Mouse (Mus musculus) limb, embryonic 13.5 days (tissue): ENCODE results near the gene Rgs6. TPM values are rescaled to one million over a fixed set of nuclear protein-coding genes. Genes with fewer than 3 reads are reported as not detected.

Experiments
- ATAC-seq: fragments of 200-750 bp; cut with Nextera tagmentation; 2 replicates; pipeline ENCODE4 v1.8.0; 2017; ENCODE audit warnings: low read depth, moderate number of reproducible peaks, moderate TSS enrichment; ENCODE audit not compliant: low FRiP score
- H3K27ac ChIP-seq: fragments of 300-500 bp; sonication (generic); 2 replicates; pipeline ENCODE4 v1.5.1; 2015; ENCODE audit warnings: inconsistent platforms, mild to moderate bottlenecking, moderate library complexity
- H3K27me3 ChIP-seq: fragments of 300-500 bp; sonication (generic); 2 replicates; pipeline ENCODE4 v1.6.1; 2015; ENCODE audit warnings: mild to moderate bottlenecking, inconsistent platforms
- H3K36me3 ChIP-seq: fragments of 300-500 bp; sonication (generic); 2 replicates; pipeline ENCODE4 v1.6.1; 2015; ENCODE audit warnings: inconsistent platforms, mild to moderate bottlenecking, moderate library complexity
- H3K4me1 ChIP-seq: fragments of 300-500 bp; sonication (generic); 2 replicates; pipeline ENCODE4 v1.6.1; 2015; ENCODE audit warnings: inconsistent platforms
- H3K4me2 ChIP-seq: fragments of 300-500 bp; sonication (generic); replicated peaks from 2 replicates; pipeline ENCODE4 v1.6.1; 2015; ENCODE audit warnings: inconsistent platforms, mild to moderate bottlenecking, moderate library complexity
- H3K4me3 ChIP-seq: fragments of 300-500 bp; sonication (generic); 2 replicates; pipeline ENCODE4 v1.5.1; 2015; ENCODE audit warnings: moderate library complexity, mild to moderate bottlenecking, inconsistent platforms
- H3K9ac ChIP-seq: fragments of 300-500 bp; sonication (generic); 2 replicates; pipeline ENCODE4 v1.6.1; 2015; ENCODE audit warnings: mild to moderate bottlenecking, inconsistent platforms
- H3K9me3 ChIP-seq: fragments of 300-500 bp; sonication (generic); 2 replicates; pipeline ENCODE4 v1.6.1; 2016; ENCODE audit warnings: inconsistent platforms
- WGBS: fragments of 180-500 bp; shearing (Covaris S2); methylation state at CpG from one replicate; pipeline ENCODE4 v1.1.7; 2015; 5-methylcytosine and 5-hydroxymethylcytosine counted together
- polyA plus RNA-seq: library from polyadenylated mRNA; unstranded; fragments of >200 nt; fragmentation: Nextera tagmentation; extraction: Ambion mirVana; gene quantifications from 2 replicates; pipeline ENCODE4 v1.2.1, GENCODE M21; 2015

The Rgs6 gene
- polyA plus RNA-seq, 1 experiment from 2014 or later, result 2.6 TPM

DNA sequence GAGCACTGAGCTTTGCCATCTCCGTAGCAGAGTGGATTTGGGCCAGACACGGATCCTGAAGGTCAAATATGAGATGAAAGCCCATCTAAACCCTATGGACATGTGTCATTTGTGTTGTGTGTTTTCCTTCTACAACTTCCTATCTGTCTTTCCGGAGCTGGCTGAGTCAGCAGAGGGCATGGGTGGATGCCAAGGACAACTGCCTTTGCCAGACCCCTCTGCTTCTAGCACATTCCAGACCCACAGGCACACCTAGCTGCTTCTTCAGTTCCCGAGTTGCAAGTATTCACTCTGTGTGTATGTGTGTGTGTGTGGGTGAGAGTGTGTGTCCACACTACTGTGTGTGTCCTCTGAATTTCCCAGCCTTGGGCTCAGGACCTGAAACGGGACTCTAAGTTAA, 547.9 kb downstream of the Rgs6 start:
- WGBS, result 87% methylated on average over 5 of the region's 5 CpGs
- Histone ChIP-seq H3K27me3 (no peaks in the 10 kb centered on the region), H3K27ac (no peak overlapping the region), H3K9ac (no peak overlapping the region), H3K4me3 (no peak overlapping the region), H3K4me1 (peaks cover 18% of the 10 kb centered on the region), H3K36me3 (no peaks in the 10 kb centered on the region), H3K4me2 (no peak overlapping the region), H3K9me3 (no peaks in the 10 kb centered on the region)
- no peak for ATAC-seq

DNA sequence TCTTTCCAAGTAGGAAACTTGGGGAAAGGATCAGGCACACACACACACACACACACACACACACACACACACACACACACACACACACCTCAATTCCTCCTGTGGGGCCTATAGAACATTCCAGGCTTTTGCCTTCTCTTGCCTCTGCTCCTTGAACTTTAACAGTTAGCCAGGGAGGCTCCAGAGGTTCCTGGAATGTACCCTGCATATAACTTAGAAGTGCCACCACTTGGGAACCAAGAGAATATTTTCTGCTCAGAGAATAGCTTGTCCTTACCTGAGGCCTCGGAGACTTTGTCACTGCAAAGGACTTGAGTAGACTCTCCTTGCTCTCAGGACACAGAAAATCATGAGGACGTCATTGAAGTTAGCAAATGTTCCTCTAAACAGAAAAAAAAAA, 548.4 kb downstream of the Rgs6 start:
- H3K9me3 ChIP-seq, result no peaks in the 10 kb centered on the region
- H3K27ac ChIP-seq, result no peak overlapping the region
- no peak for ATAC-seq
- 75% methylated on average over 2 of the region's 2 CpGs for WGBS
- H3K9ac ChIP-seq, result no peak overlapping the region
- peaks cover 18% of the 10 kb centered on the region for H3K4me1 ChIP-seq
- no peak overlapping the region for H3K4me2 ChIP-seq
- H3K4me3 ChIP-seq, result no peak overlapping the region
- H3K27me3 ChIP-seq, result no peaks in the 10 kb centered on the region
- no peaks in the 10 kb centered on the region for H3K36me3 ChIP-seq

DNA sequence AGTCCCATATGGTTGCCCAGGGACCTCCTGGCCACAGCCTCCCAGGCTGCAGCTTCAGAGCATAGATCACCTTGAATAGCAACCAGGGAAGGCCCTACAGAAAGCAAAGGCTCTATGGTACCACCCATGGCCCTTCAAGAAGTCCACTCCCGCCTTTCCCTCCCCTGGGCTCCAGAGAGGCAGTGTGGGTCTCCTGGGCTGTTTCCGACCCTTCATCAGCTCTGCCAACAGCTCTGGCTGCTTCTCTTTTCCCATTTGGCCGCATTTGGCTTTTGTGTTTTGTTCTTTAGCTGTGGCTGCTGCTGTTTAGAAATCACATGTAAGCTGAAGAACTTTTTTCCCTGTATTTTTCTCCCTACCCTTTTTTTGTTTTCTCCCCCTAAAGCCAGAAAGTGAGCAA, 548.9 kb downstream of the Rgs6 start:
- no peak overlapping the region for H3K4me3 ChIP-seq
- no peak overlapping the region for H3K9ac ChIP-seq
- no peak overlapping the region for H3K27ac ChIP-seq
- H3K27me3 ChIP-seq, result no peaks in the 10 kb centered on the region
- no peak for ATAC-seq
- H3K9me3 ChIP-seq, result no peaks in the 10 kb centered on the region
- peaks cover 18% of the 10 kb centered on the region for H3K4me1 ChIP-seq
- no peak overlapping the region for H3K4me2 ChIP-seq
- 76% methylated on average over 3 of the region's 3 CpGs for WGBS
- no peaks in the 10 kb centered on the region for H3K36me3 ChIP-seq

DNA sequence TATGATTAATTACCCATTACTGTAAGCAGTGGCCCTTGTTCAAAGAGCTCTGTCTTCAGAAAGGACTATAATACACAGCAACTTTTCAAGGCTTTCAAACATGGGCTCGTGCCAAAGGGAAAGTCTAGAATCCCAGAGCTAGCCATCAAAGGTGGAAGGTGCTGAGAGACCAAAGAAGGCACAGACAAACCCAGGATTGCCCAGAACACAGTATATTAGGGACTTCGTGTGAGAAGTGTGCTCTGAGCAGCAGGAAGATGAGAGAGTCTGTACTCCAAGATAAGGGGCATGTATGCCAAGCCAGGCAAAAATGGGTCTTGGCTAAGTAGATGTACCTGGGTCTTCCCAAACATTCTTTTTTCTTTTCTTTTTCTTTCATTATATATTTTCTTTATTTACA, 553.1 kb downstream of the Rgs6 start:
- Histone ChIP-seq H3K36me3 (no peaks in the 10 kb centered on the region), H3K27me3 (no peaks in the 10 kb centered on the region), H3K4me2 (no peak overlapping the region), H3K9ac (no peak overlapping the region), H3K27ac (no peak overlapping the region), H3K4me3 (no peak overlapping the region), H3K9me3 (no peaks in the 10 kb centered on the region), H3K4me1 (peaks cover 12% of the 10 kb centered on the region)
- 65% methylated on average over 2 of the region's 2 CpGs for WGBS
- no peak for ATAC-seq

DNA sequence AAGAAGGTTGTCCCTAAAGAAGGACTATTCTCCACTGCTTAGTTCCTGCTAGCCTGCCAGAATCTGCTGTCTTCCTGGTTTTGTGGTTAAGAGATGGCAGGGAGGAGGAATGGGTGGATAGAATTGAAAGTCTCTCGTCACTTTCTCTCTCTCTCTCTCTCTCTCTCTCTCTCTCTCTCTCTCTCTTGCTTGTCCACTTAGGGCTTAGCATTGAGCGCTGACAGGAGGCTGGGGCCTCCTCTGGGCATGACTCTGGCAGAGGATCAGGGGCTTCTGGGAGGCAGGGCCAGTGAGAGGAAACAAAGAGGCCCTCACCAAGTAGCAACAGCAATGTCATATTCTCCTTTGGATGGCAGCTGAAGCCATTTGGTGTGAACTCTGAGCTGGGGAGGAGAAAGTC, 554.4 kb downstream of the Rgs6 start:
- 58% methylated on average over 2 of the region's 2 CpGs for WGBS
- no peak overlapping the region for H3K9ac ChIP-seq
- no peak for ATAC-seq
- peaks cover 10% of the 10 kb centered on the region; the same call in 1 of the 2 replicates for H3K4me1 ChIP-seq
- no peaks in the 10 kb centered on the region for H3K9me3 ChIP-seq
- no peaks in the 10 kb centered on the region for H3K36me3 ChIP-seq
- no peaks in the 10 kb centered on the region for H3K27me3 ChIP-seq
- no peak overlapping the region for H3K4me2 ChIP-seq
- H3K4me3 ChIP-seq, result no peak overlapping the region
- no peak overlapping the region for H3K27ac ChIP-seq

DNA sequence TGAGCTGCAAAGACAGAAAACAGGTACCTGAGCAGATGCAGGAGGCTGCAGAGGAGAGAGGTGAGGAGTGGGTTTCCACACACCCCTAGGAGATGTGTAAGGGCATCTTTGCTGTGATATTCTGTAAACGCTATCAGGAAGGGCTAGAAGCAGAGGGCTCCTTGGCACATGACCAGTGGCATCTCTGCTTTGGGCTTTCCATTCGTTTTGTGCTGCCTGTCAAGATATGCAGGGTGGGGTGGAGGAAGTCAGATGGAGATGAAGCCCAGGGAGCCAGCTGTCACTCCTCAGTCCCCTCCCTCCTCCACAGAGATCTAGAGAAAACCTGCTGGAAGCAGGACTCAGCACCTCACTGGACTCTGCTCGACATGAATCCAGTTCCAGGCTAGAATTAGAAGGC, 555.0 kb downstream of the Rgs6 start:
- 44% methylated on average over 3 of the region's 3 CpGs for WGBS
- 0 out of 2 replicates have a peak, but pooled peaks cover 6% of the 10 kb centered on the region for H3K4me1 ChIP-seq
- ATAC-seq, result no peak

DNA sequence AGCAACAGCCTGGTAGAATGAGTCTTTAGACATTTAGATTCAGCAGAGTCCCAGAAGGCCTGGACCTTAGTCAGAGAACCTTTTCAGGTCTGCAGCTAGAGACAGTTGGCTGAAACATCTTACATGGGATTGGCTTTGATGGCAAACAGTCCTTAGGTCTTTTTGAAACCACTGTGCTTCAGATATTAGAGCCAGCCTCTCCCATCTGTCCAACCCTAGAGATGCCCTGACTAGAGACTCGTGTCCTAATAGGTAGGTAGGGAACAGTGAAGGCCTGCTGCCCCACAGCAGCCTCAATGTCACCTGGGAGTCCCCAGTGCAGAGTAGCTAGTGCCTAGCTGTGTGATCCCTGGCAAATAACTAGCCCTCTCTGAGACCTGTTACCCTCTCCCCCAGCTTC, 555.5 kb downstream of the Rgs6 start:
- Histone ChIP-seq H3K36me3 (no peaks in the 10 kb centered on the region), H3K9me3 (no peaks in the 10 kb centered on the region), H3K4me2 (no peak overlapping the region), H3K9ac (no peak overlapping the region), H3K27me3 (no peaks in the 10 kb centered on the region), H3K27ac (no peak overlapping the region), H3K4me3 (no peak overlapping the region), H3K4me1 (0 out of 2 replicates have a peak, but pooled peaks cover 6% of the 10 kb centered on the region)
- 82% methylated on average over 1 of the region's 1 CpGs for WGBS
- ATAC-seq, result no peak

More for the DNA sequence above, 555.0 kb downstream of the Rgs6 start:
- Histone ChIP-seq H3K9ac (no peak overlapping the region), H3K4me2 (no peak overlapping the region), H3K4me3 (no peak overlapping the region), H3K36me3 (no peaks in the 10 kb centered on the region), H3K9me3 (no peaks in the 10 kb centered on the region), H3K27me3 (no peaks in the 10 kb centered on the region), H3K27ac (no peak overlapping the region)

DNA sequence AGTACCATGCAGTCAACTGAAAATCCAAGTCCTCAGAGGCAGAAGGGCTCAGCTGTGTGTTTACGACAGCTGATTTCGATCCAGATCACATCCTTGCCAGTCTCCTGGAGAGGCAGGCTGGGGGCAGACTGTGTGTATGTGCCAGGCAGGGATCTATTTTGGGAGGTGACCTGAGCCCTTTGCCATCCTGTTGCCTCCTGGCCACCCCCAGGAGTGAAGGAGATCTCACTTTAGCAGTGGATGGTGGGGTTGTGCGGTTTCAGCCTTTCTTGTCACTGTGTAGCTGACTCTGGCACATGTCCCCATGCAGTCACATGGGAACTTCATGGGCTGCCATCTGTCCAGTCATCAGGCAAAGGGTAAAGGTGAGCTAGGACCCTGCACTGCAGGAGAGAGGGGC, 557.0 kb downstream of the Rgs6 start:
- H3K27ac ChIP-seq, result no peak overlapping the region
- WGBS, result 75% methylated on average over 3 of the region's 3 CpGs
- no peaks in the 10 kb centered on the region for H3K36me3 ChIP-seq
- no peak overlapping the region for H3K4me3 ChIP-seq
- no peak overlapping the region for H3K4me2 ChIP-seq
- peaks cover 12% of the 10 kb centered on the region; the same call in 1 of the 2 replicates for H3K4me1 ChIP-seq
- no peaks in the 10 kb centered on the region for H3K27me3 ChIP-seq
- ATAC-seq, result no peak
- H3K9me3 ChIP-seq, result no peaks in the 10 kb centered on the region
- no peak overlapping the region for H3K9ac ChIP-seq

DNA sequence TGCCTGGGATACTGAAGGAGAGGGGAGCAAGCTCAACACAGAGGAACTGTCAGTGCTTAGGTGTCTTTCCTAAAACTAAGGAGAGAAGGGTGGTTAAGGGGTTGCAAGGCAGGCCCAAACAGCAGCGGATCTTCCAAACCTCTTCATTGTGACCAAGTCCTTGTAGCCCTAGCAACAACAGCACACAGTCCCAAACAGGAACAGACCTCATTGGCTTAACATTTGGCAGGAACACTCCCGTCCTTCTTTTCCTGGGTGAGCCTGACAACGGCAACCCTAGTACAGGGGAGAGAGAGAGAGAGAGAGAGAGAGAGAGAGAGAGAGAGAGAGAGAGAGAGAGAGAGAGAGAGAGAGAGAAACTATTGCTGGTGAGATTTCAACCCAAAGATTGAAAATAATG, 557.8 kb downstream of the Rgs6 start:
- Histone ChIP-seq H3K27ac (no peak overlapping the region), H3K36me3 (no peaks in the 10 kb centered on the region), H3K9me3 (no peaks in the 10 kb centered on the region), H3K4me2 (no peak overlapping the region), H3K4me3 (no peak overlapping the region), H3K9ac (no peak overlapping the region), H3K4me1 (peaks cover 12% of the 10 kb centered on the region; the same call in 1 of the 2 replicates), H3K27me3 (no peaks in the 10 kb centered on the region)
- 79% methylated on average over 2 of the region's 3 CpGs for WGBS
- ATAC-seq, result no peak

DNA sequence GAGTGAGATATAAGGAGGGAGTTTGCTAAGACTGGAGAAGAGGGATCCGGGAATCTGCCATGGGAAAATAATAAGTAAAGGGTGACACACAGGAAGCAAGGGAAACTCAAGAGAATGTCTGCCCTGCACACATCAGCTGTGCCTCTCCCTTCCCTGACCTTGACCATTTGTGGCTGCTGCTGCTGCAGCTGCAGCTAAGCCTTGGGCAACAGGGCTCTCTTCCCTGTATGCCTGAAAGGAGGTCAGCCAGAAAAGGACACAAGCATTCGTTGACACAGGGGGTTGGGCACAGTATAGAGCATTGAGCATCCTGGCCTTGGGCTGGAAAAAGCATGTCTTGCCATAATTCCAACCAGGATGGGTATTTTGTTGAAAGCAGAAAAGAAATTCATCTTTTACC, 558.8 kb downstream of the Rgs6 start:
- Histone ChIP-seq H3K36me3 (no peaks in the 10 kb centered on the region), H3K9me3 (no peaks in the 10 kb centered on the region), H3K4me1 (peaks cover 12% of the 10 kb centered on the region; the same call in 1 of the 2 replicates), H3K27me3 (no peaks in the 10 kb centered on the region), H3K4me3 (no peak overlapping the region), H3K27ac (no peak overlapping the region), H3K9ac (no peak overlapping the region), H3K4me2 (no peak overlapping the region)
- WGBS, result 71% methylated on average over 2 of the region's 2 CpGs
- ATAC-seq, result no peak

DNA sequence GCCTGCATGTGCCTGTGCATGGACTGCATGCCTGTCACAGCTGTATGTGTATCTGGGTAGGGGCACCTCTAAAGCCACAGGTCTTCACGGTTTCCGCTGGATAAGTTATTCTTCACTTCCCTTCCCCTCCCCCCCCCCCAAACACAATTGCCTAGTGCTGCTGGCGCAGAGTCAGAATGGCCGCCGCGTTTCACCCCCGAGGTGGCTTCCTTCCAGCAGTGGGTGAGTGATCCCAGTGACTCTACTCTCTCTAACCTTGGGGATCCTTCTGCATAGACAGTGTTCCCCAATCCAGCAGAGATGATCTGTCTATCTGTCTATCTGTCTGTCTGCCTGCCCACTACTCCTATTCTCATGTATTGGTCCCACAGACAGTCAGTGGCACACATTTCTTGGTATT, 561.9 kb downstream of the Rgs6 start:
- Histone ChIP-seq H3K4me3 (no peak overlapping the region), H3K4me1 (peaks cover 21% of the 10 kb centered on the region; the same call in 1 of the 2 replicates), H3K36me3 (no peaks in the 10 kb centered on the region), H3K9ac (no peak overlapping the region), H3K9me3 (no peaks in the 10 kb centered on the region), H3K27me3 (no peaks in the 10 kb centered on the region), H3K4me2 (no peak overlapping the region), H3K27ac (no peak overlapping the region)
- no peak for ATAC-seq
- 78% methylated on average over 7 of the region's 7 CpGs for WGBS

DNA sequence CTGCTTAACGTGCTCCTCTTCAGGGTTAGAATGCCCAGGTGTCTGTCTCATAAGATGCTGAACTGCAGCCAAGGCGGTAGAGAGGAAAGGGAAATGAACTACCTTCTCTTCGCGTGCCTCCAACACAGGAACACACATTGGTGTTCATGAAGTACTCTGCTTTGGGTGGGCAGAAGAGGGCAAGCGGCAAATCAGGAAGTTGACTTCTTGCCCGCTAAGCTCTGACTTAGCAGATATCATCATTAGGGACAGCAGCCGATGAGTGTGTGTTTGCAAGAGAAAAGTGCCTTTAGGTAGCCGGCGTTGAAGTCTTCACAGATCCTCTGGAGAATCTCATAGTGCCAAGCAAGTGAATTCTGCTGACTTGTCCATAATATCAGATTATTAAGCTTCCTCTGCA, 562.7 kb downstream of the Rgs6 start:
- no peak overlapping the region for H3K27ac ChIP-seq
- H3K36me3 ChIP-seq, result no peaks in the 10 kb centered on the region
- H3K4me2 ChIP-seq, result no peak overlapping the region
- no peak overlapping the region for H3K4me3 ChIP-seq
- H3K27me3 ChIP-seq, result no peaks in the 10 kb centered on the region
- H3K9ac ChIP-seq, result no peak overlapping the region
- peaks cover 21% of the 10 kb centered on the region; the same call in 1 of the 2 replicates for H3K4me1 ChIP-seq
- H3K9me3 ChIP-seq, result no peaks in the 10 kb centered on the region
- WGBS, result 95% methylated on average over 9 of the region's 9 CpGs
- ATAC-seq, result no peak

DNA sequence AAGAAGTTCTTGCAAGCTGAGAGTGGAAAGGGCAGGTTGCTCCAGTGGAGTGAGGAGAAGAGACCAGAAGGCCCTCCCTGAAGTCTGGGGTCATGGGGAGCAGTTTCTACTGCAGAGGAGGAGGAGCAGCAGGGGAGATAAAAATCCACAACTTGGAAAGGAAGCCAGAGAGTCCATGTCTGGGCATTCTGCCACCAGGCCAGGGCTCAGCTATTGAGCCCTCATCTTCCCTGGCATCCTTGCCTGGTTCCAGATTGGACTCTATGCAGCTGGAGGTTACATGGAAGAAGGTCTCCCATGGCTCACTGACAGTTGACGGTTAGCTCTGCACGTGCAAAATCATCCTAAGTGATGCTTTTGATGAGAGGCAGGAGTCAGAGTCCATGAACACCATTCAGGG, 563.4 kb downstream of the Rgs6 start:
- Histone ChIP-seq H3K9ac (no peak overlapping the region), H3K4me2 (no peak overlapping the region), H3K27me3 (no peaks in the 10 kb centered on the region), H3K9me3 (no peaks in the 10 kb centered on the region), H3K27ac (no peak overlapping the region), H3K4me1 (peaks cover 21% of the 10 kb centered on the region; the same call in 1 of the 2 replicates), H3K4me3 (no peak overlapping the region), H3K36me3 (no peaks in the 10 kb centered on the region)
- ATAC-seq, result no peak
- 86% methylated on average over 2 of the region's 2 CpGs for WGBS
